Mouse (Mus musculus) hindbrain, embryonic 14.5 days (tissue): ENCODE data around the gene Tusc2. TPM values are rescaled to one million over a fixed set of nuclear protein-coding genes. Genes with fewer than 3 reads are reported as not detected.

Experiments used
- ATAC-seq: fragments of 200-750 bp; cut with Nextera tagmentation; 2 replicates; pipeline ENCODE4 v1.8.0; 2017; ENCODE audit warnings: moderate number of reproducible peaks, mild to moderate bottlenecking, moderate TSS enrichment, moderate library complexity; ENCODE audit not compliant: low FRiP score
- DNase-seq: peaks from one replicate; pipeline ENCODE4 v3.0.0-alpha.2; 2015; ENCODE audit warnings: low spot score
- H3K27ac ChIP-seq: fragments of 300-500 bp; sonication (generic); 2 replicates; pipeline ENCODE4 v1.5.1; 2014; ENCODE audit warnings: mild to moderate bottlenecking, moderate library complexity
- H3K27me3 ChIP-seq: fragments of 300-500 bp; sonication (generic); 2 replicates; pipeline ENCODE4 v1.6.1; 2014; ENCODE audit warnings: mild to moderate bottlenecking, low read length, mixed read lengths; ENCODE audit not compliant: control insufficient read depth, insufficient read depth
- H3K36me3 ChIP-seq: fragments of 300-500 bp; sonication (generic); replicated peaks from 2 replicates; pipeline ENCODE4 v1.6.1; 2014; ENCODE audit not compliant: control insufficient read depth, insufficient read depth
- H3K4me1 ChIP-seq: fragments of 300-500 bp; sonication (generic); replicated peaks from 2 replicates; pipeline ENCODE4 v1.6.1; 2014; ENCODE audit warnings: antibody characterized with exemption, low read length, mixed read lengths; ENCODE audit not compliant: control insufficient read depth, insufficient read depth
- H3K4me2 ChIP-seq: fragments of 300-500 bp; sonication (generic); replicated peaks from 2 replicates; pipeline ENCODE4 v1.6.1; 2014; ENCODE audit warnings: mild to moderate bottlenecking, moderate library complexity
- H3K4me3 ChIP-seq: fragments of 300-500 bp; sonication (generic); replicated peaks from 2 replicates; pipeline ENCODE4 v1.5.1; 2014; ENCODE audit warnings: mild to moderate bottlenecking, low read length
- H3K9ac ChIP-seq: fragments of 300-500 bp; sonication (generic); 2 replicates; pipeline ENCODE4 v1.6.1; 2014
- H3K9me3 ChIP-seq: fragments of 300-500 bp; sonication (generic); 2 replicates; pipeline ENCODE4 v1.6.1; 2016; ENCODE audit warnings: low read length; ENCODE audit not compliant: control insufficient read depth
- WGBS: fragments of 180-500 bp; shearing (Covaris S2); extraction: QIAGEN DNeasy Blood & Tissue Kit; methylation state at CpG from one replicate; pipeline ENCODE4 v1.1.7; 2014; 5-methylcytosine and 5-hydroxymethylcytosine counted together
- polyA plus RNA-seq: library from polyadenylated mRNA; unstranded; fragments of >200 nt; fragmentation: Nextera tagmentation; extraction: Ambion mirVana; gene quantifications from 2 replicates; pipeline ENCODE4 v1.2.1, GENCODE M21; 2014

Gene Tusc2
- polyA plus RNA-seq, 1 experiment from 2014 or later = 115 TPM

DNA sequence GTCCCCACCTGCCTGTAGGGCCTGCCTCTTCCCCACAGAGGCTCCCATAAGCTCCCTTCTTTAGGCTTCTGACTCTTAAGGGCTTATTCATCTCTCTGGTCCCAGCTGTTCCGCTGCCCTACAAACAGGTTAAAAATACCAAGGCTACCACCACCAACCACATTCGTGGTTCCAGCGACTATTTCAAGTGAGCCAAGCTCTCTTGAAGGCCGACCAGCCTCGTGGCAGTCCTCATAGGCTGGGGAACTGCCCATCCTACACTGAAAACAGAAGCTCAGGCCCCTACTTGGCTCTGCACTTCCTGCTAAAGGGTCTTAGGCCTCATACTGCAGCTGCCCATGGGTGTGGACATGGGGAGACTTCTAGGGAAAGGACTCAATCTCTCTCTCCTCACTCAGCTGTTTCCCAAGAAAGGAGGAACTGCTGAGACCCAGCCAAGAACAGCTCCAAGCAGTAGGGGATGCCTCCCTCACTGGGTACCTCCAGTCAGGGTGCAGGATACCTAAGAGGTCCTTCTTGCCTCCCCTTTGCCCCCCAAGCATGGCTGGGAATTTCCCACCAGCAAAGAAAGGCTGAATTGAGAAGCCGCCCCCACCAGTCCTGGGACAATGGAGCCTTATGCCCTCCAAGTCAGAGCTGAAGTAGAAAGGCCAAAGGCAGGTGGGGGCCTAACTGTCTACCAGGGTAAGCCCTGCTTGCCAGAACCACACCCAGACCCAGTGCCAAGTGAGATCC, 48.6 kb downstream of the Tusc2 start:
- Histone ChIP-seq H3K27me3 (no peaks in the 10 kb centered on the region), H3K4me1 (peaks cover 19% of the 10 kb centered on the region), H3K4me2 (peak overlapping the region; percentile 75), H3K4me3 (peak overlapping the region; percentile 34), H3K27ac (peak overlapping the region; percentile 100), H3K9ac (peak overlapping the region; percentile 86), H3K9me3 (no peaks in the 10 kb centered on the region), H3K36me3 (peaks cover 31% of the 10 kb centered on the region)
- 75% methylated on average over 6 of the region's 6 CpGs for WGBS
- no peak for DNase-seq
- ATAC-seq = no peak

DNA sequence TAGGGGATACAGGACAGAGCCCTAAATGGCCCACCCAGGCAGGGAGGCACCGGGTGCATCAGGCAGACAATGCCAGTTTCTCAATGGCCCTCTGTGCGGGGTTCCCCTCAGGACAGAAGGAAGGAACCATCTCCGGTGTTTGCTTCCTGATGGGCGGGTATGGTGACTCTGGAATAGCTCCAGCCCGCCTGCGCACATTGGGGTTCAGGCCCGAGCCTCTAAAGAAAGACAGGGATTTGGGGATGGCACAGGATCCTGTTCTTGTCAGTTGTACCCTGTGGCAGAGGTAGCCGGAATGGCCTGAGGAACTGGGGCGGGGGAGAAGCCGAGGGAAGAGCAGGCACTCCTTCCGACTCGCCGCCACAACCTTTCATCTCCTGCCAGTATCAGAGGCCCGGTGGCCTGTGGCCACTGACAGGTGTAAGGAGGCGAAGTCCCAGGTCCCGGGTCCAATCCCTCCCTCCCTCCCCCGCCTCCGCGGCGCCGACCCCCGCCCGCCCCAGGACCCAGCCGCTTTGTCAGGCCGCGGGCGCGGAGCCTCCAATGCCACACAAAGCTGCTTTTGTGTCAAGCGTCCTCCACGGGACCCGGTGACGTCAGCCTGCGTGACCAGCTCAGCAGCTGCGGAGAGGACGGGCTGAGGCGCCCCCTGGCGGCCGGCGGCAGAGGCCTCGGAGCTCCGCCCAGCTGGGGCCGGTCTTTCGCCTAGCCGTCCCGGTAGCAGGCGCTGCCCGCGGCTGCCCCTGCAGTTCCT, 49.3 kb downstream of the Tusc2 start:
- H3K9ac ChIP-seq = peak overlapping the region; percentile 86
- peak; percentile 95 for ATAC-seq
- no peaks in the 10 kb centered on the region for H3K27me3 ChIP-seq
- peak overlapping the region; percentile 75 for H3K4me2 ChIP-seq
- H3K36me3 ChIP-seq = peaks cover 37% of the 10 kb centered on the region
- under 1% methylated on average over 45 of the region's 48 CpGs for WGBS
- no peaks in the 10 kb centered on the region for H3K9me3 ChIP-seq
- H3K27ac ChIP-seq = peak overlapping the region; percentile 100
- DNase-seq = peak; percentile 99
- peak overlapping the region; percentile 34 for H3K4me3 ChIP-seq
- peaks cover 12% of the 10 kb centered on the region for H3K4me1 ChIP-seq

DNA sequence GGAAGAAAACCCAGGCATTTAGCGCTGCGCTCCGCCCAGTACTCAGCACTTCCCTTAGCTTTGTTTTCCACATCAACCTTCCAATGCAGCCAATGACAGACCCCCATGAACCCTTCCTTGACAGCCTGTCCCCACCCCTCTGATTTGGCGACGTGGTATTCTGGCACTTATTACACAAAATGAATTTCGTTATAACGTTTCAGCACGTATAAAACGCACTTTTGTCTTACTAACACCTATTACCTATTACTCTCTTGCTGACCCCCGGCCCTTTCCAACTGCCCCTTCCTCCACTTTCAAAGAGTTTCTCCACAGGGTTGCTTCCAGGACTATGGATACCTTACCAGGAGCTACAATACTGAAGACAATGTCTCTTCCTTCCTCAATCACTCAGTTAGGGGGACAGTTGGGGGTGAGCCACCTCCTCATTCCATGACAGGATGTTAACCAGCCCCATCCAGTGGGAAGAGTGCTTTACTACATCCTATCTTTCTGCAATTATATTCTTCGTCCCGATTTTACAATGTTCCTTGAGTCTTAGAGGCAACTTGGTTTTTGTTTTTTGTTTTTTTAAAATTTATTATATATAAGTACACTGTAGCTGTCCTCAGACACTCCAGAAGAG, 50.0 kb downstream of the Tusc2 start:
- H3K4me1 ChIP-seq = peaks cover 12% of the 10 kb centered on the region
- no peaks in the 10 kb centered on the region for H3K27me3 ChIP-seq
- no peak for DNase-seq
- H3K36me3 ChIP-seq = peaks cover 44% of the 10 kb centered on the region
- H3K9ac ChIP-seq = peak overlapping the region; percentile 86
- peak overlapping the region; percentile 75 for H3K4me2 ChIP-seq
- no peak for ATAC-seq
- peak overlapping the region; percentile 100 for H3K27ac ChIP-seq
- WGBS = 12% methylated on average over 12 of the region's 12 CpGs
- H3K9me3 ChIP-seq = no peaks in the 10 kb centered on the region
- H3K4me3 ChIP-seq = peak overlapping the region; percentile 34

DNA sequence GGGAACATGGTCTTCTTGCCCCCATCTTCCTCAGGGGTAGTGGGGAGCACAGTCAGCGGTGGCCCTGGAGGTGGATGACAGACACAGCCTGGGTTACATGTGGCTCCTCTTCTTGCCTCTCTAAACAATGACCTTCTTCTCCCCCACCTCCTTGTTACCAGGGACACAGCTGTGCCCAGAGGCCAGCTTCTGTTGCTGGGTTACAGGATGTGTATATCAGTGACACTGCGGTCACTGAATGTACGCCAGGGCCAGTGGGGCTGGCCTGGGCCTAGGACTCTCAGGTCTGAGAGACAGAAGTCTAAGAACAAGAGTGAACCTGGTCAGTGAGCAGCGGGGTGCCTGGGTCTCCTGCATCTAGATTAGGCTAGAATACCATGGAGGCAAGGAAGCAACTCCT, 52.0 kb downstream of the Tusc2 start:
- no peak overlapping the region for H3K4me2 ChIP-seq
- H3K27ac ChIP-seq = no peak overlapping the region
- H3K27me3 ChIP-seq = no peaks in the 10 kb centered on the region
- WGBS = 43% methylated on average over 4 of the region's 4 CpGs
- no peak overlapping the region for H3K4me3 ChIP-seq
- H3K9ac ChIP-seq = no peak overlapping the region
- no peaks in the 10 kb centered on the region for H3K9me3 ChIP-seq
- DNase-seq (no peak), ATAC-seq (no peak)
- peaks cover 19% of the 10 kb centered on the region for H3K4me1 ChIP-seq
- peaks cover 63% of the 10 kb centered on the region for H3K36me3 ChIP-seq

Other genes starting within 250 kb of the Tusc2 start
- 16.7 and 19.1 TPM in 2 replicates for gene Hemk1, start 224.9 kb upstream of the Tusc2 start, polyA plus RNA-seq
- 5.4 and 5.6 TPM in 2 replicates for gene 6430571L13Rik, start 222.7 kb upstream of the Tusc2 start, polyA plus RNA-seq
- 6.8 and 7.7 TPM in 2 replicates for gene Cacna2d2, start 163.6 kb upstream of the Tusc2 start, polyA plus RNA-seq
- gene Tmem115, start 29.3 kb upstream of the Tusc2 start, polyA plus RNA-seq = 47.1 and 51.7 TPM in 2 replicates
- gene Cyb561d2, start 21.1 kb upstream of the Tusc2 start, polyA plus RNA-seq = 44.9 and 49.3 TPM in 2 replicates
- gene Nprl2, start 21.0 kb upstream of the Tusc2 start, polyA plus RNA-seq = 65.8 and 71.4 TPM in 2 replicates
- gene Zmynd10, start 16.0 kb upstream of the Tusc2 start, polyA plus RNA-seq = 3.3 TPM in 2 replicates
- 32.6 and 33.5 TPM in 2 replicates for gene Rassf1, start 11.7 kb upstream of the Tusc2 start, polyA plus RNA-seq
- gene Hyal2, start 4.7 kb downstream of the Tusc2 start, polyA plus RNA-seq = 71.7 and 76.6 TPM in 2 replicates
- 3.1 and 4.9 TPM in 2 replicates for gene Hyal1, start 13.7 kb downstream of the Tusc2 start, polyA plus RNA-seq
- 14.4 and 16.4 TPM in 2 replicates for gene Naa80, start 15.6 kb downstream of the Tusc2 start, polyA plus RNA-seq
- 0.96 and 1.2 TPM in 2 replicates for gene Hyal3, start 17.6 kb downstream of the Tusc2 start, polyA plus RNA-seq
- gene Ifrd2, start 24.4 kb downstream of the Tusc2 start, polyA plus RNA-seq = 11.2 and 16.5 TPM in 2 replicates
- 4.2 and 4.5 TPM in 2 replicates for gene Sema3b, start 46.0 kb downstream of the Tusc2 start, polyA plus RNA-seq
- 282 and 291 TPM in 2 replicates for gene Gnai2, start 72.1 kb downstream of the Tusc2 start, polyA plus RNA-seq
- gene Slc38a3, start 106.3 kb downstream of the Tusc2 start, polyA plus RNA-seq = 48.3 and 48.5 TPM in 2 replicates
- 1.3 TPM in 2 replicates for gene Gnat1, start 116.5 kb downstream of the Tusc2 start, polyA plus RNA-seq
- gene Sema3f, start 147.2 kb downstream of the Tusc2 start, polyA plus RNA-seq = 17.5 and 17.7 TPM in 2 replicates
- gene Rbm5, start 207.7 kb downstream of the Tusc2 start, polyA plus RNA-seq = 199 and 205 TPM in 2 replicates